Mouse (Mus musculus) adrenal gland (tissue): ENCODE results near the gene Gm21294.
"Not testable (repeated sequence)": the region's sequence is repeated elsewhere in the genome, so short reads cannot be mapped to it uniquely, and the experiment has no call there.

ENCODE experiments used
- intact Hi-C: fragments of 180-260 bp; cut with DNase I; formaldehyde crosslinking; loops from one replicate; pipeline ENCODE4 v1.15.1; 2025
- long read RNA-seq, 2 experiments: library from polyadenylated mRNA; unstranded; transcript quantifications; one replicate each; pipeline ENCODE4 v2.0.0; 2020; ENCODE audit warnings: borderline replicate concordance in 1 of 2; ENCODE audit not compliant: insufficient replicate concordance in 1 of 2

The Gm21294 gene
- long read RNA-seq, experiment 1 = 0 reads
- long read RNA-seq, experiment 2 = 0 reads

- intact Hi-C loops = not testable (repeated sequence)
Measured at GRCm38 (mm10) chrY:89052506-89052905, at the start of gene Gm21294. TSS of gene Gm21294 (plus strand) at chrY:89052806.

GRCm38 (mm10) chrY:89126246-89126645, 73.6 kb downstream of the Gm21294 start:
- intact Hi-C loops = not testable (repeated sequence)
